Mouse (Mus musculus): ENCODE results near the gene Rpl27. TPM values are rescaled to one million over a fixed set of nuclear protein-coding genes. Genes with fewer than 3 reads are reported as not detected.
"Not testable (repeated sequence)": the region's sequence is repeated elsewhere in the genome, so short reads cannot be mapped to it uniquely, and the experiment has no call there.

Rpl27 gene
- polyA plus RNA-seq, 1 experiment: 161 TPM

DNA sequence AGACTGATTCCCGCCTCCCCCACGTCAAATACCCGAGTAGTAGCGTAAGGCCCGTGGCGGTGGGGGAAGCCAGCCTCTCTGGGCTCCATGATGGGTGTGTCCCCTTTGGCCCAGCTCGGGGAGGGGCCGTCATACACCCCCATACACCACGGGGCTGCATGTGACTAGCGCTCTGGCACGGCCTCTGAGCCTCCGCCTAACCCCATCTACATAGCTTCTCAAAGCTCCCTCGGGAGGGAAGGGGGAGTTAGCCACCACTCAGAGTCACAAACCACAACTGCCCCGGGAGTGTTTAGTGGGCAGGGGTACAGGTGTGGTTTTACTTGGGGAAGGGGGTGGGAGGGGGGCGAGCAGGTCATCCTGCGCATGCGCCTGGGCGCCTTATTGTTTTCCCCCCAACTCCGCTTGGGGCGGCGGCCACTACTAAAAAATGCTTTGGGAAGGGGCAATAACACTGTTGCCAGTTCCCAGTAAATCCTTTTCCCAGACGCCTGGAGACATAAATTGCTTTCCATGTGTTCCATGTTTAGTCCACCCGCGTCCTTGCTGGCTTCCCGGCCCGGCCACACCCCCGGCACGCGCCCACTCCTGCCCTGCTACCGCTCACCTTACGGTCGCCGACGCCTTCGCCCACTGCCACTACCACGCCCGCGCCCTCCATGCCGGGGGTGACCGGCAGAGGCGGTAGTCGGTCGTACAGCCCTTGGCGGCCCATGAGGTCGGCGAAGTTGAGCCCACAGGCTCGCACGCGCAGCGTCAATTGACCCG is 23.2 kb downstream of the Rpl27 start:
- Histone ChIP-seq H3K27ac (ENCODE audit: control insufficient read depth, insufficient read depth, low read depth, low read length) (peak overlapping the region; percentile 44), H3K4me3 (ENCODE audit: control insufficient read depth, low read depth, low read length) (peak overlapping the region; percentile 91), H3K4me1 (ENCODE audit: control insufficient read depth, insufficient read depth, low read length) (peaks cover 30% of the 10 kb centered on the region), H3K27me3 (ENCODE audit: control insufficient read depth, insufficient read depth, low read length) (no peaks in the 10 kb centered on the region), H3K36me3 (ENCODE audit: control insufficient read depth, insufficient read depth, low read length) (no peaks in the 10 kb centered on the region)
- no peak for TF ChIP-seq CTCF (IDR thresholded peaks at IDR 0.05; ENCODE audit: control insufficient read depth, insufficient read depth, insufficient replicate concordance, low read depth, low read length)
- TF ChIP-seq POLR2A (IDR thresholded peaks at IDR 0.05; ENCODE audit: control insufficient read depth, low read depth, low read length): no peak

DNA sequence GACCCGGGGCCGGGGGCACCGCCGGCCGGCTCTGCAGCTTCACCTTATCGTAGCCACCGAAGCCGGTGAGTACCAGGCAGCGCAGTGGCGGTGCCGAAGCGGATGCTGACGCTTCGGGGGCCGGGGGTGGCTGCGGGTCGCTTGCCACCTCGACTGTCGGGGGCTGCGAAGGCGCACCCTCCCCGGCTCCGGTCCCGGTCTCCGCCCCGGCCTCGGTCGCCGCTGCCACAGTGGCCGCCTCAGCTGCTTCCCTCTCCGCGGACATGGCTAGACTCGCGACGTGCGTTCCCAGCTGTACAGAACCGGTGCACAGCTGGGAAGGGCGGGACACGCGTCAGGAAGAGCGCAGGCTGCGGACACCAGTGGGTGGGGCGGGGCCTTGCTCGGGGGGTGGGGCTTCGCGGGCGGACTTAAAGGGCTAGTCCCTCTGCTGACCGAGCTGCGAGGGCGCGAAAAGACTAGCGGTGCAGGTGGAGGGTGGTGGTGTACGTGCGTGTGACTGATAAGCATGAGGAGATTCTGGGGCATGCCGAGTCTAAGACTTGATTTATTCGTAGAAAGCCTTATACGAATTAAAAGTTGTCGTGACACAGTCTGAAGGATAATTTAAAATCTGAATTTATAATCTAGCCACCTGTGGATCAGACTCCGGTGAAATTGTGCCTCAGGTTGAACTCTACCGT is 23.9 kb downstream of the Rpl27 start, which contains the start of gene Vat1:
TSS of gene Vat1 (minus strand) at position 362 of the 683 bp plus-strand sequence.
- peaks cover 30% of the 10 kb centered on the region for H3K4me1 ChIP-seq (ENCODE audit: control insufficient read depth, insufficient read depth, low read length)
- no peak for TF ChIP-seq CTCF (IDR thresholded peaks at IDR 0.05; ENCODE audit: control insufficient read depth, insufficient read depth, insufficient replicate concordance, low read depth, low read length)
- TF ChIP-seq POLR2A (IDR thresholded peaks at IDR 0.05; ENCODE audit: control insufficient read depth, low read depth, low read length): peak; percentile 65; the same call in 1 of the 2 replicates

DNA sequence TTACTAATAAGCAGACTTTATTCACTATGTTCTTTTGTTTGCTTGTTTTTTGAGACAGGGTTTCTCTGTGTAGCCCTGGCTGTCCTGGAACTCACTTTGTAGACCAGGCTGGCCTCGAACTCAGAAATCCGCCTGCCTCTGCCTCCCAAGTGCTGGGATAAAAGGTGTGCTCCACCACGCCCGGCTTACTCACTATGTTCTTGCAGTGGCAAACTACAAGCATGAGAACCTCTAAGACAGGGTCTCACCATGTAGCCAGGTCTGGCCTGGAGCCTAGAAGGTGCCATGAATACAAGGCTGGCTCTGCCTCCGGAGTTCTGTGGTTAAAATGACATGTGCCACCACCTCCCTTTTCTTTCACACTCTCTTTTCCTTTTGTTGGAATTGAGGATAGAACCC is 24.5 kb downstream of the Rpl27 start:
- H3K4me1 ChIP-seq (ENCODE audit: control insufficient read depth, insufficient read depth, low read length): peaks cover 30% of the 10 kb centered on the region
- not testable (repeated sequence) for H3K27ac ChIP-seq (ENCODE audit: control insufficient read depth, insufficient read depth, low read depth, low read length); H3K36me3 ChIP-seq (ENCODE audit: control insufficient read depth, insufficient read depth, low read length); H3K4me3 ChIP-seq (ENCODE audit: control insufficient read depth, low read depth, low read length); H3K27me3 ChIP-seq (ENCODE audit: control insufficient read depth, insufficient read depth, low read length)

More for the DNA sequence above, 23.9 kb downstream of the Rpl27 start, which contains the start of gene Vat1:
- H3K4me3 ChIP-seq (ENCODE audit: control insufficient read depth, low read depth, low read length): peak within 1 kb of the TSS; percentile 91
- peak within 1 kb of the TSS; percentile 44 for H3K27ac ChIP-seq (ENCODE audit: control insufficient read depth, insufficient read depth, low read depth, low read length)
- H3K36me3 ChIP-seq (ENCODE audit: control insufficient read depth, insufficient read depth, low read length): no peaks in the 10 kb centered on the region
- H3K27me3 ChIP-seq (ENCODE audit: control insufficient read depth, insufficient read depth, low read length): no peaks in the 10 kb centered on the region

DNA sequence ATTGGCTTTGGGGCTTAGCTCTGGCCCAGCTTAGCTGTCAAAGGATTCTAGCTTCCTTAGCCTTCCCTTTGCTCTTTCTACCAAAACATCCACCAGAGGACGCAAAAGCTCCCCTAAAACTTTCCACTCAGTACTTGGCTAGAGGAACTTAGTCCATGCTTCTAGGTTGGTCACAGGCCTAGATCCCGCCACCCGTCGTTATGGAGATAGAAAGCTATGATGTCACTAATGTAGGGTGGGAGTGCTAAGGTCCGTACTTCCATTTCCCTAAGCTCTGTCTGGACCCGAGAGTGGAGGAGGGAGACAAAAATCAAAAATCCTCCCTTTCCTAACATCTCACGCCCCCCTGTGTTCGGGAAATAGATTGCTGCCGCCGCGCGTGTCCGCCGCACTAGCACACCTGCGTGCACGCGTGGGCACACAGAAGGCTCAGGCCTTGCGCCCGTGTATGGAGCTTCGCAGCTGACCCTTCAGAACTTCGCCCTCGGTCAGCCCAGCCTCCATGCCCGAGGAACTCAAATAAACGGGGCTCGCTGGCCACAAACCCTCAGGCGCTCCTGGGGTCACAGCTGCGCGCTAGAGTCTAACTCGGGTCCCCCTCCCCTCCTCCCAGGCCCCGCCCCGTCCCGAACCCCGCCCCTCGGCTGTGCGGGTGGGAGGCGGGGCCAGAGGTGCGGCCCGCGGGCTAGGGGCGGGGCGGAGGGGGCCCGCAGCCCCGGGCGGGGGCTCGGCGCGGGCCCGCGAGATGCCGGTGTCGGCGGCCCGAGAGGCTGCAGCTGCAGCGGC is 25.6 kb downstream of the Rpl27 start:
- Histone ChIP-seq H3K27ac (ENCODE audit: control insufficient read depth, insufficient read depth, low read depth, low read length) (peak overlapping the region; percentile 41), H3K4me1 (ENCODE audit: control insufficient read depth, insufficient read depth, low read length) (peaks cover 27% of the 10 kb centered on the region)
- TF ChIP-seq CTCF (IDR thresholded peaks at IDR 0.05; ENCODE audit: control insufficient read depth, insufficient read depth, insufficient replicate concordance, low read depth, low read length) (peak; percentile 25; the same call in 1 of the 2 replicates), POLR2A (IDR thresholded peaks at IDR 0.05; ENCODE audit: control insufficient read depth, low read depth, low read length) (no peak)

GRCm38 (mm10) chr11:101468263-101468688 is 26.2 kb downstream of the Rpl27 start:
- Histone ChIP-seq H3K27me3 (ENCODE audit: control insufficient read depth, insufficient read depth, low read length) (no peaks in the 10 kb centered on the region), H3K4me1 (ENCODE audit: control insufficient read depth, insufficient read depth, low read length) (peaks cover 25% of the 10 kb centered on the region), H3K4me3 (ENCODE audit: control insufficient read depth, low read depth, low read length) (peak overlapping the region; percentile 79), H3K36me3 (ENCODE audit: control insufficient read depth, insufficient read depth, low read length) (no peaks in the 10 kb centered on the region), H3K27ac (ENCODE audit: control insufficient read depth, insufficient read depth, low read depth, low read length) (no peak overlapping the region; the same call in 1 of the 2 replicates)
- TF ChIP-seq POLR2A (IDR thresholded peaks at IDR 0.05; ENCODE audit: control insufficient read depth, low read depth, low read length) (no peak), CTCF (IDR thresholded peaks at IDR 0.05; ENCODE audit: control insufficient read depth, insufficient read depth, insufficient replicate concordance, low read depth, low read length) (no peak)

More for the DNA sequence above, 25.6 kb downstream of the Rpl27 start:
- H3K4me3 ChIP-seq (ENCODE audit: control insufficient read depth, low read depth, low read length): peak overlapping the region; percentile 79
- no peaks in the 10 kb centered on the region for H3K36me3 ChIP-seq (ENCODE audit: control insufficient read depth, insufficient read depth, low read length)
- no peaks in the 10 kb centered on the region for H3K27me3 ChIP-seq (ENCODE audit: control insufficient read depth, insufficient read depth, low read length)

GRCm38 (mm10) chr11:101468731-101469130 is 26.6 kb downstream of the Rpl27 start:
- Histone ChIP-seq H3K36me3 (ENCODE audit: control insufficient read depth, insufficient read depth, low read length) (no peaks in the 10 kb centered on the region), H3K27ac (ENCODE audit: control insufficient read depth, insufficient read depth, low read depth, low read length) (no peak overlapping the region), H3K4me1 (ENCODE audit: control insufficient read depth, insufficient read depth, low read length) (peaks cover 25% of the 10 kb centered on the region), H3K27me3 (ENCODE audit: control insufficient read depth, insufficient read depth, low read length) (no peaks in the 10 kb centered on the region), H3K4me3 (ENCODE audit: control insufficient read depth, low read depth, low read length) (peak overlapping the region; percentile 79)
- TF ChIP-seq CTCF (IDR thresholded peaks at IDR 0.05; ENCODE audit: control insufficient read depth, insufficient read depth, insufficient replicate concordance, low read depth, low read length): no peak
- TF ChIP-seq POLR2A (IDR thresholded peaks at IDR 0.05; ENCODE audit: control insufficient read depth, low read depth, low read length): no peak

DNA sequence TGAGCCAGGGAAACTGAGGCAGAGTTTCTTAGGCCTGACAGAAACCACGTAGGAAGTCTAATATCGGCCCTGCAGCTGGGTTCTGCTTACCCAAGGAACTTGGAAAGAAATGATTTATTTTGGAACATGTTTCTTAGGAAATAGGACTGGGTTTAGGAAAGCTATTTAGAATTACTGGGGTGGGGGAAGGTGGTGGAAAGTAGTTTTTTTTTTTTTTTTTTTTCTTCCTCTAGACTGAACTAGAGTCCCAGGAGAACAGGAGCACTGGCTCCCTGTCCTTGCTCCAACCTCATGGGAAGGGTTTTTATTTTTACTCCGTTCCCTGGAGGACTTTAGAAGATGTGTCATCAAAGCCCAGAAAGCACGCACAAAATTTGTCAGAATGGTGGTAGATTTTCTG is 27.1 kb downstream of the Rpl27 start:
- Histone ChIP-seq H3K36me3 (ENCODE audit: control insufficient read depth, insufficient read depth, low read length) (no peaks in the 10 kb centered on the region), H3K27ac (ENCODE audit: control insufficient read depth, insufficient read depth, low read depth, low read length) (no peak overlapping the region), H3K4me3 (ENCODE audit: control insufficient read depth, low read depth, low read length) (peak overlapping the region; percentile 79; the same call in 1 of the 2 replicates), H3K4me1 (ENCODE audit: control insufficient read depth, insufficient read depth, low read length) (peaks cover 24% of the 10 kb centered on the region), H3K27me3 (ENCODE audit: control insufficient read depth, insufficient read depth, low read length) (no peaks in the 10 kb centered on the region)
- TF ChIP-seq POLR2A (IDR thresholded peaks at IDR 0.05; ENCODE audit: control insufficient read depth, low read depth, low read length) (no peak), CTCF (IDR thresholded peaks at IDR 0.05; ENCODE audit: control insufficient read depth, insufficient read depth, insufficient replicate concordance, low read depth, low read length) (no peak)

Data from testis, adult 2 months (tissue).